Mouse (Mus musculus) CD4-positive, CD25-positive, alpha-beta regulatory T cell (primary cell): ENCODE measurements around the gene Olfr117. TPM values are rescaled to one million over a fixed set of nuclear protein-coding genes. Genes with fewer than 3 reads are reported as not detected.

Experiments used
- polyA plus RNA-seq: library from polyadenylated mRNA; unstranded; fragments of 100-300 nt; shearing (Covaris generic); gene quantifications from one replicate; pipeline ENCODE4 v1.2.1, GENCODE M21; 2017

The Olfr117 gene
- 0.07 TPM for polyA plus RNA-seq

DNA sequence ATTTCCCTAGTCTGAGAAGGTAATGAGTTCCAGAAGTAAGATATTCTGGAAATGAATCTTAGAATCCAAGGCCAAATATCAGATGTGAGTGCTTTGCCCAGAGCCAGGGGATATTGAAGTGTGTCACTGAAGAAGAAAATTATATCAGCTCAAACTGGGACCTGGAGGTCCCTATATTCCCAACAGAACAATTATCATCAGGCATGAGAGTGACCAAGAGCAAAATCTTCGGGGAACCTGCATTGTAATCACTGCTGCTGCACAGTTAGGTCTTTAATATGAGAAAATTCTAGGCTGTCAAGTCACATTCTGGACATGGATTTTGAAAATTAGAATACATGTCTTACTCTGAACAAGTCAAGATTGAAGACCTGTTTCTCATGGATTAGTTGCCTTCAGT is at the start of gene Olfr117:
Gene Olfr117 (minus strand): TSS at position 101 of the 400 bp plus-strand sequence.

DNA sequence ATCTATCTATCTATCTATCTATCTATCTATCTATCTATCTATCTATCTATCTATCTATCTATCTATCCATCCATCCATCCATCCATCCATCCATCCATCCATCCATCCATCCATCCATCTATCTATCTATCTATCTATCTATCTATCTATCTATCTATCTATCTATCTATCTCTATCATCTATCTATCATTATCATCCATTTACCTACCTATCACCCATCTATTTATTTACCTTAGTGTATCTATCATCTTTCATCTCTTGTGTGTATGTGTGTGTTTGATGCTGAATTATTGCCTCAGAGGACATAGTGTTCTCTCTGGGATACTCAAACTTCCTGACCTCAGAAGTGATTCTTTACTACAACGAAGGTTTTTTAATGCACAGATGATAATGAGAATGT is 32.7 kb upstream of the Olfr117 start, which contains the start of gene Olfr119:
Gene Olfr119 (plus strand): TSS at position 301 of the 400 bp plus-strand sequence.

DNA sequence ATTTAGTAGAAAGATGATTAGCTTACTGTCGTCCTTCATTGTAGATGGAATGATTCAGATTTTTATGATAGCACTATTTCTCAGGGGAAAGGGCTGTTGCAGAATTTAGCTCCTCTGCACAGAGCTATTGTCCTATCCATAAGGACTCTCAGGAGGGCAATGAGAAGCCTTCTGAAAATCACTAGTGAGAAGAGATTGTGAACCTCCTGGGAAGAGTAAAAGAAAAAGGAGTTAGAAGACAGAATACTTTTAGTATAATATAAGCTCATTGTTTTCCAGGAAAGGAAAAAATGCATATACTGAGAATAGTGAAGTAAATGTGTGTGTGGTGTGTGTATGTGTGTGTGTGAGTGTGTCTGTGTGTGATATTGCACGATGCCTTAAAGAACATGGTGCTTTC is 3.1 kb upstream of the Olfr117 start, which contains the start of gene Olfr118:
Gene Olfr118 (plus strand): TSS at position 301 of the 400 bp plus-strand sequence.

DNA sequence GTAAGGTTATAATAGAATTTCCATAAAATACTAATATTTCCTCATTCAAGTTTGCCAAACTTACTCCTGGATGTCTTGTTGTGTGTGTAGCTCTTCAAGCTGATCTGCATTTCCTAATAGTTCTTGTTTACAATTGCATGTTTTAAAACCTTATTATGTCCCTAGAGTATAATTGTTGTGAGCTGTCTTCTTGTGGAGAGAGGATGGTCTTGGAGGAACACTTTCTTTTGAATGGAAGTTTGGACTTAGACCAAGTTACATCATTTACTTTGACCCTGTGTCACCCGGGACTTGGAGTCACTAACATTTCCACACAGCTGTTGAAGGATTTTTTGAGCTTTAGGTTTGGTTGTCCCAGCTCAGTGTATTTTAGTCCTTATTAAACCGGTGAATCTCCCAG is 36.6 kb downstream of the Olfr117 start, which contains the start of the genes Olfr115 and Olfr116:
Gene Olfr115 (minus strand): TSS at position 101 of the 400 bp plus-strand sequence.
Gene Olfr116 (minus strand): TSS at position 191 of the 400 bp plus-strand sequence.

Other genes starting within 250 kb of the Olfr117 start
- not detected for gene Olfr108, start 218.3 kb downstream of the Olfr117 start, polyA plus RNA-seq
- 0.11 TPM for gene Olfr109, start 204.9 kb downstream of the Olfr117 start, polyA plus RNA-seq
- 0.36 TPM for gene H2-M2, start 180.2 kb downstream of the Olfr117 start, polyA plus RNA-seq
- gene Olfr110, start 171.3 kb downstream of the Olfr117 start, polyA plus RNA-seq, result not detected
- gene Olfr111, start 155.8 kb downstream of the Olfr117 start, polyA plus RNA-seq, result not detected
- not detected for gene Olfr112, start 94.3 kb downstream of the Olfr117 start, polyA plus RNA-seq
- not detected for gene Olfr113, start 86.1 kb downstream of the Olfr117 start, polyA plus RNA-seq
- not detected for gene Olfr114, start 71.0 kb downstream of the Olfr117 start, polyA plus RNA-seq
- not detected for gene Olfr115, start 36.7 kb downstream of the Olfr117 start, polyA plus RNA-seq
- not detected for gene Olfr116, start 36.6 kb downstream of the Olfr117 start, polyA plus RNA-seq
- 0.10 TPM for gene Olfr118, start 3.2 kb upstream of the Olfr117 start, polyA plus RNA-seq
- not detected for gene Olfr119, start 32.8 kb upstream of the Olfr117 start, polyA plus RNA-seq
- not detected for gene Olfr120, start 58.0 kb upstream of the Olfr117 start, polyA plus RNA-seq
- gene Olfr121, start 85.1 kb upstream of the Olfr117 start, polyA plus RNA-seq, result not detected
- not detected for gene Olfr122, start 104.8 kb upstream of the Olfr117 start, polyA plus RNA-seq
- not detected for gene Olfr123, start 129.7 kb upstream of the Olfr117 start, polyA plus RNA-seq
- not detected for gene Olfr124, start 136.1 kb upstream of the Olfr117 start, polyA plus RNA-seq
- gene Olfr125, start 169.2 kb upstream of the Olfr117 start, polyA plus RNA-seq, result not detected
- not detected for gene Olfr126, start 183.7 kb upstream of the Olfr117 start, polyA plus RNA-seq
- gene Olfr127, start 236.7 kb upstream of the Olfr117 start, polyA plus RNA-seq, result not detected